Mouse (Mus musculus): ENCODE results near the gene Nlrp4b. TPM values are rescaled to one million over a fixed set of nuclear protein-coding genes. Genes with fewer than 3 reads are reported as not detected.
"Not testable (repeated sequence)": the region's sequence is repeated elsewhere in the genome, so short reads cannot be mapped to it uniquely, and the experiment has no call there.

Gene Nlrp4b
- not detected in 2 replicates for polyA plus RNA-seq (2014; fragmentation: Nextera tagmentation; extraction: Ambion mirVana)

- Histone ChIP-seq H3K9ac (ENCODE audit: low read length) (no peak within 1 kb of the TSS), H3K9me3 (ENCODE audit: control insufficient read depth, low read length) (peaks cover 9% of the 10 kb centered on the region; the same call in 1 of the 2 replicates), H3K4me1 (ENCODE audit: control insufficient read depth, insufficient read depth, low read length) (no peaks in the 10 kb centered on the region), H3K4me3 (ENCODE audit: low read depth, low read length) (no peak within 1 kb of the TSS), H3K36me3 (ENCODE audit: control insufficient read depth, insufficient read depth, low read length) (no peaks in the 10 kb centered on the region), H3K27ac (ENCODE audit: low read depth, low read length) (no peak within 1 kb of the TSS), H3K4me2 (no peak within 1 kb of the TSS), H3K27me3 (ENCODE audit: control insufficient read depth, insufficient read depth, low read length) (no peaks in the 10 kb centered on the region)
- no peak for DNase-seq (ENCODE audit: low spot score, missing footprints)
- ATAC-seq (ENCODE audit: low FRiP score): no peak
- WGBS: 90% methylated on average over 1 of the region's 1 CpGs
Measured at GRCm38 (mm10) chr7:10687489-10687888, at the start of gene Nlrp4b. TSS of gene Nlrp4b (plus strand) at chr7:10687789.

GRCm38 (mm10) chr7:10754264-10754663 lies 66.7 kb downstream of the Nlrp4b start, which contains the start of gene Vmn1r71:
TSS of gene Vmn1r71 (minus strand) at chr7:10754364.
- DNase-seq (ENCODE audit: low spot score, missing footprints): no peak
- no peak for ATAC-seq (ENCODE audit: low FRiP score)
- Histone ChIP-seq H3K4me3 (ENCODE audit: low read depth, low read length) (no peak within 1 kb of the TSS), H3K9ac (ENCODE audit: low read length) (no peak within 1 kb of the TSS), H3K4me1 (ENCODE audit: control insufficient read depth, insufficient read depth, low read length) (no peaks in the 10 kb centered on the region), H3K27ac (ENCODE audit: low read depth, low read length) (no peak within 1 kb of the TSS), H3K4me2 (no peak within 1 kb of the TSS), H3K36me3 (ENCODE audit: control insufficient read depth, insufficient read depth, low read length) (no peaks in the 10 kb centered on the region), H3K27me3 (ENCODE audit: control insufficient read depth, insufficient read depth, low read length) (no peaks in the 10 kb centered on the region), H3K9me3 (ENCODE audit: control insufficient read depth, low read length) (peaks cover 6% of the 10 kb centered on the region; the same call in 1 of the 2 replicates)

GRCm38 (mm10) chr7:10757551-10757950 lies 70.0 kb downstream of the Nlrp4b start:
- DNase-seq (ENCODE audit: low spot score, missing footprints); H3K9me3 ChIP-seq (ENCODE audit: control insufficient read depth, low read length); H3K9ac ChIP-seq (ENCODE audit: low read length); H3K27ac ChIP-seq (ENCODE audit: low read depth, low read length); H3K27me3 ChIP-seq (ENCODE audit: control insufficient read depth, insufficient read depth, low read length); H3K4me3 ChIP-seq (ENCODE audit: low read depth, low read length); ATAC-seq (ENCODE audit: low FRiP score); H3K4me2 ChIP-seq; H3K4me1 ChIP-seq (ENCODE audit: control insufficient read depth, insufficient read depth, low read length); H3K36me3 ChIP-seq (ENCODE audit: control insufficient read depth, insufficient read depth, low read length): not testable (repeated sequence)

Other genes starting within 250 kb of the Nlrp4b start
- gene Vmn1r67, start 244.5 kb upstream of the Nlrp4b start, polyA plus RNA-seq (2014; fragmentation: Nextera tagmentation; extraction: Ambion mirVana): not detected in 2 replicates
- 55.3 and 56.0 TPM in 2 replicates for gene Zik1, start 192.4 kb upstream of the Nlrp4b start, polyA plus RNA-seq (2014; fragmentation: Nextera tagmentation; extraction: Ambion mirVana)
- gene Vmn1r68, start 129.3 kb upstream of the Nlrp4b start, polyA plus RNA-seq (2014; fragmentation: Nextera tagmentation; extraction: Ambion mirVana): not detected in 2 replicates
- gene Vmn1r69, start 74.1 kb upstream of the Nlrp4b start, polyA plus RNA-seq (2014; fragmentation: Nextera tagmentation; extraction: Ambion mirVana): not detected in 2 replicates
- not detected in 2 replicates for gene Vmn1r70, start 56.3 kb upstream of the Nlrp4b start, polyA plus RNA-seq (2014; fragmentation: Nextera tagmentation; extraction: Ambion mirVana)
- gene Vmn1r71, start 66.6 kb downstream of the Nlrp4b start, polyA plus RNA-seq (2014; fragmentation: Nextera tagmentation; extraction: Ambion mirVana): not detected in 2 replicates
- gene Zscan4b, start 217.3 kb downstream of the Nlrp4b start, polyA plus RNA-seq (2014; fragmentation: Nextera tagmentation; extraction: Ambion mirVana): not detected in 2 replicates

Data from midbrain, embryonic 11.5 days (tissue).